Mouse (Mus musculus): Measurements from ENCODE around the gene Mmp17.

GRCm38 (mm10) chr5:129568596-129568995 is 15.4 kb upstream of the Mmp17 start:
- no peak for TF ChIP-seq CTCF (IDR thresholded peaks at IDR 0.05; ENCODE audit: low read depth)
- TF ChIP-seq EP300 (IDR thresholded peaks at IDR 0.05; ENCODE audit: low read depth), result no peak

All from heart, postnatal 0 days (tissue).